Mouse (Mus musculus) splenic B cell, adult 2 months (primary cell): ENCODE results near the gene Hephl1.

Experiments
- DNase-seq: peaks from one replicate; pipeline ENCODE4 v3.0.0-alpha.2; 2011; ENCODE audit warnings: low read depth, low spot score
- H3K27me3 ChIP-seq: 2 replicates; pipeline ENCODE4 v1.6.1; 2012; ENCODE audit warnings: mild to moderate bottlenecking, low read length, moderate library complexity, mixed read lengths; ENCODE audit not compliant: control insufficient read depth, poor library complexity, insufficient read depth, severe bottlenecking
- H3K36me3 ChIP-seq: 2 replicates; pipeline ENCODE4 v1.6.1; 2012; ENCODE audit warnings: mild to moderate bottlenecking, low read length, moderate library complexity, mixed read lengths; ENCODE audit not compliant: control insufficient read depth, poor library complexity, insufficient read depth, severe bottlenecking

Gene Hephl1

GRCm38 (mm10) chr9:15015223-15015956, 96.5 kb downstream of the Hephl1 start:
- peak; percentile 91 for DNase-seq
- H3K36me3 ChIP-seq, result no peaks in the 10 kb centered on the region; the same call in 1 of the 2 replicates
- H3K27me3 ChIP-seq, result no peaks in the 10 kb centered on the region

- DNase-seq, result no peak
- H3K27me3 ChIP-seq, result no peaks in the 10 kb centered on the region
- peaks cover 4% of the 10 kb centered on the region for H3K36me3 ChIP-seq
Observed at GRCm38 (mm10) chr9:15007566-15007965, 104.3 kb downstream of the Hephl1 start.

GRCm38 (mm10) chr9:15004298-15004685, 107.6 kb downstream of the Hephl1 start:
- Histone ChIP-seq H3K36me3 (peaks cover 4% of the 10 kb centered on the region), H3K27me3 (no peaks in the 10 kb centered on the region)
- no peak for DNase-seq

GRCm38 (mm10) chr9:15003676-15004297, 108.1 kb downstream of the Hephl1 start:
- peaks cover 4% of the 10 kb centered on the region for H3K36me3 ChIP-seq
- no peak for DNase-seq
- H3K27me3 ChIP-seq, result no peaks in the 10 kb centered on the region

GRCm38 (mm10) chr9:15002995-15003613, 108.8 kb downstream of the Hephl1 start:
- H3K36me3 ChIP-seq, result peaks cover 4% of the 10 kb centered on the region
- H3K27me3 ChIP-seq, result no peaks in the 10 kb centered on the region
- DNase-seq, result no peak
